Comparison of ENCODE assay signal across 18 mouse cellular contexts in genomic region chr6:30242928-30243327, GRCm38 (mm10).
DNase-seq lines count a peak whose midpoint lies in the region; TF ChIP-seq lines count a peak whose summit lies in the region.
"Had no signal": no experiment of that assay in that cellular context is flagged by ENCODE, and none has a peak within 500 bp of the region (broad histone marks: within the 10 kb centered on the region; RNA-seq: fewer than 3 reads in every experiment).

No protein-coding gene starts in this region.

- 0 out of 2 replicates have a peak, but pooled peaks cover 2% of the 10 kb centered on the region for H3K4me1 ChIP-seq in kidney, adult 2 months (ENCODE audit: control insufficient read depth, insufficient read depth, low read length)
- H3K4me1 ChIP-seq: hindbrain, embryonic 10.5 days; intestine, embryonic 15.5 days had no signal

- peak; percentile 8 for DNase-seq in kidney, adult 2 months
- DNase-seq in kidney, postnatal 10 days: no peak
- peak; percentile 42 for DNase-seq in fibroblast of lung, adult 2 months (ENCODE audit: low read depth)
- DNase-seq in frontal cortex, postnatal 10 days (ENCODE audit: low spot score in 2 of 2): no peak
- DNase-seq in heart, adult 11 months: no peak
- DNase-seq: adrenal gland, postnatal 14 days; cerebellum, adult 18-20 months; cerebellum, postnatal 10 days; embryo, embryonic 11 days had no signal

- H3K27ac ChIP-seq in kidney, adult 2 months (ENCODE audit: insufficient read depth, low read depth, low read length): no peak overlapping the region
- H3K27ac ChIP-seq: embryonic facial prominence, embryonic 15.5 days; forebrain, embryonic 15.5 days; hindbrain, embryonic 10.5 days; hindbrain, embryonic 14.5 days; intestine, embryonic 15.5 days had no signal

- WGBS in kidney, adult 2 months: 58% methylated on average over 4 of the region's 4 CpGs

- H3K4me2 ChIP-seq in myocyte (ENCODE audit: low read depth): no peak overlapping the region
- H3K4me2 ChIP-seq: embryonic facial prominence, embryonic 15.5 days; forebrain, embryonic 15.5 days; heart, embryonic 12.5 days; hindbrain, embryonic 14.5 days; intestine, embryonic 15.5 days had no signal

- no peak for TF ChIP-seq POLR2A in kidney, adult 2 months (IDR thresholded peaks at IDR 0.05; ENCODE audit: low read depth, low read length)
- no peak for TF ChIP-seq POLR2A in myocyte (IDR thresholded peaks at IDR 0.05; ENCODE audit: insufficient read length, low read depth)

- no peaks in the 10 kb centered on the region for H3K79me3 ChIP-seq in C2C12 (ENCODE audit: low read depth)

- no peaks in the 10 kb centered on the region for H3K27me3 ChIP-seq in kidney, adult 2 months (replicated peaks; ENCODE audit: control insufficient read depth, insufficient read depth, low read length)
- no peaks in the 10 kb centered on the region for H3K27me3 ChIP-seq in C2C12 (ENCODE audit: control insufficient read depth, insufficient read depth, insufficient read length)
- H3K27me3 ChIP-seq in myocyte (ENCODE audit: control insufficient read depth, insufficient read depth, insufficient read length): no peaks in the 10 kb centered on the region
- H3K27me3 ChIP-seq: embryonic facial prominence, embryonic 15.5 days; forebrain, embryonic 15.5 days; heart, embryonic 12.5 days; intestine, embryonic 15.5 days had no signal

- no peak overlapping the region for H3ac ChIP-seq in C2C12 (ENCODE audit: control insufficient read depth, insufficient read length, low read depth)
- no peak overlapping the region for H3ac ChIP-seq in myocyte (ENCODE audit: control insufficient read depth, insufficient read length)

- H3K79me2 ChIP-seq in C2C12 (ENCODE audit: control insufficient read depth, insufficient read depth): no peaks in the 10 kb centered on the region
- H3K79me2 ChIP-seq in myocyte (ENCODE audit: control insufficient read depth, insufficient read depth): peaks cover 16% of the 10 kb centered on the region

- no peaks in the 10 kb centered on the region for H3K36me3 ChIP-seq in kidney, adult 2 months (ENCODE audit: control insufficient read depth, insufficient read depth, low read length)
- H3K36me3 ChIP-seq in C2C12 (ENCODE audit: control insufficient read depth, insufficient read depth) (peaks cover 28% of the 10 kb centered on the region), myocyte (ENCODE audit: control insufficient read depth, insufficient read depth) (peaks cover 35% of the 10 kb centered on the region)
- H3K36me3 ChIP-seq: intestine, embryonic 15.5 days had no signal

- no peak for TF ChIP-seq CTCF in kidney, adult 2 months (conservative IDR thresholded peaks at IDR 0.05; ENCODE audit: insufficient read depth, insufficient read length, low read depth, low read length)
- no peak for TF ChIP-seq CTCF in C2C12 (IDR thresholded peaks at IDR 0.05; ENCODE audit: control insufficient read depth, insufficient read depth, insufficient read length)

- H3K4me3 ChIP-seq in kidney, adult 2 months (ENCODE audit: insufficient read depth, low read depth, low read length): no peak overlapping the region
- H3K4me3 ChIP-seq in C2C12 (ENCODE audit: insufficient read depth, poor library complexity, severe bottlenecking) (no peak overlapping the region), myocyte (no peak overlapping the region)
- H3K4me3 ChIP-seq: embryonic facial prominence, embryonic 15.5 days; erythroblast, embryonic 14.5 days; forebrain, embryonic 15.5 days; heart, embryonic 12.5 days; hindbrain, embryonic 10.5 days; intestine, embryonic 15.5 days had no signal

TF ChIP-seq in C2C12, 6 proteins besides CTCF, POLR2A, EP300 and RAD21:
- peak; percentile 36 for TF ChIP-seq MYOD1 (IDR thresholded peaks at IDR 0.05; ENCODE audit: control insufficient read depth, insufficient read length, low read depth)
- peak; percentile 28 for TF ChIP-seq CEBPB (IDR thresholded peaks at IDR 0.05; ENCODE audit: low read depth)
- TF ChIP-seq USF1 (IDR thresholded peaks at IDR 0.05; ENCODE audit: low read depth): no peak

TF ChIP-seq in myocyte, 11 proteins besides CTCF, POLR2A, EP300 and RAD21:
- no peak for TF ChIP-seq POLR2AphosphoS2 (IDR thresholded peaks at IDR 0.05; ENCODE audit: insufficient read length, low read depth)
- peak; percentile 12 for TF ChIP-seq TCF3 (IDR thresholded peaks at IDR 0.05; ENCODE audit: insufficient read length, low read depth)
- no peak for TF ChIP-seq USF1 (IDR thresholded peaks at IDR 0.05; ENCODE audit: low read depth)
- no peak for TF ChIP-seq MAX (IDR thresholded peaks at IDR 0.05; ENCODE audit: low read depth)
- TF ChIP-seq MYOD1 (IDR thresholded peaks at IDR 0.05; ENCODE audit: control insufficient read depth in 1 of 3, insufficient read length in 2 of 3, low read depth in 2 of 3): peak; percentile 32 to 58 (median 56)
- no peak for TF ChIP-seq SRF (IDR thresholded peaks at IDR 0.05; ENCODE audit: control insufficient read depth, insufficient read length, low read depth)
- TF ChIP-seq CEBPB (IDR thresholded peaks at IDR 0.05; ENCODE audit: insufficient read depth, poor library complexity, severe bottlenecking): peak; percentile 82
- TF ChIP-seq TCF12 (IDR thresholded peaks at IDR 0.05; ENCODE audit: insufficient read depth, poor library complexity, severe bottlenecking): no peak
- no peak for TF ChIP-seq REST (IDR thresholded peaks at IDR 0.05; ENCODE audit: insufficient read depth, insufficient read length)
- peak in 2 of 3 experiments; percentile 31 to 77 for TF ChIP-seq MYOG (IDR thresholded peaks at IDR 0.05; ENCODE audit: control insufficient read depth in 1 of 3, insufficient read depth in 1 of 3, insufficient read length in 2 of 3, low read depth in 2 of 3)
- no peak for TF ChIP-seq E2F4 (IDR thresholded peaks at IDR 0.05; ENCODE audit: insufficient read depth)
TF ChIP-seq in myocyte: peak in this region for 4.

Comparison
In these comparisons a context has a peak if more than half of its experiments do, and no peak if none do; other contexts are left out.
1. DNase-seq: peak in kidney, adult 2 months (single experiment) and fibroblast of lung, adult 2 months (single experiment); none in kidney, postnatal 10 days (single experiment), frontal cortex, postnatal 10 days (0 of 2) and heart, adult 11 months (single experiment).